ENCODE assay signal across 8 mouse cellular contexts in the genomic region with DNA sequence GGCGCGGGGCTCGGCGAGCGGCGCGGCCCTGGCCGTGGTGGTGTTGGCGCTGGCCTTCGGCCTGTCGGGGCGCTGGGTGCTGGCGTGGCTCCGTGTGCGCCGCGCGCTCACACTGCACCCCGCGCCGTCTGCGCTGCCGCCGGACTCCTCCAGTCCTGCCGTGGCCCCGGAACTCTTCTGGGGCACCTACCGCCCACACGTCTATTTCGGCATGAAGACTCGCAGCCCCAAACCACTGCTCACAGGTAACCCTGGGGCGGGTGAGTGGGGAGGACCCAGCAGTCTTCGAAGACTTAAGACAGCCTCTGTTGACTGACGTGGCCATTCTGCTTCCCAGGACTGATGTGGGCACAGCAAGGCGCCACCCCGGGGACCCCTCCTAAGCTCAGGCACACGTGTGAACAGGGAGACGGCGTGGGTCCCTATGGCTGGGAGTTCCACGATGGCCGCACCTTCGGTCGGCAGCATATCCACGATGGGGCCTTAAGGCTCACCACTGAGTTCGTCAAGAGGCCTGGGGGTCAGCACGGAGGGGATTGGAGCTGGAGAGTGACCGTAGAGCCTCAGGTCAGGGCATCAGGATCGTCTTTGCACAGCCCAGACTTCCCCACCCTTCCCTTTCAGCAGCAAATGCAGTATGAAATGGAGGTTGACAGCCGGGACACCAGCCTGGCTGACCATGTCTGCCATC. TPM values are rescaled to one million over a fixed set of nuclear protein-coding genes. Genes with fewer than 3 reads are reported as not detected.
A peak's percentile ranks its signal among the peaks of the same experiment; 100 is the strongest.
DNase-seq lines count a peak whose midpoint lies in the region; ATAC-seq and TF ChIP-seq lines count a peak whose summit lies in the region.

No protein-coding gene starts in this region.

- peaks cover 36% of the 10 kb centered on the region for H3K36me3 ChIP-seq in embryonic facial prominence, embryonic 13.5 days
- peaks cover 39% of the 10 kb centered on the region for H3K36me3 ChIP-seq in intestine, embryonic 14.5 days (ENCODE audit: control insufficient read depth, insufficient read depth, low read length)
- no peaks in the 10 kb centered on the region for H3K36me3 ChIP-seq in myocyte (ENCODE audit: control insufficient read depth, insufficient read depth)

- no peak for DNase-seq in frontal cortex, postnatal 36 days (ENCODE audit: low spot score in 2 of 2)
- DNase-seq in 3134 (ENCODE audit: extremely low read depth, insufficient read length, low spot score), result peak; percentile 65
- DNase-seq in intestine, embryonic 14.5 days (ENCODE audit: low spot score), result peak; percentile 70
- no peak for DNase-seq in adrenal gland, postnatal 25 days
- DNase-seq in layer of hippocampus, adult 18-20 months (ENCODE audit: low spot score in 2 of 2), result no peak

- no peak for TF ChIP-seq POLR2A in myocyte (IDR thresholded peaks at IDR 0.05; ENCODE audit: insufficient read length, low read depth)

- WGBS in embryonic facial prominence, embryonic 13.5 days, result 1% methylated on average over 43 of the region's 48 CpGs
- 2% methylated on average over 45 of the region's 48 CpGs for WGBS in intestine, embryonic 14.5 days

- no peaks in the 10 kb centered on the region for H3K9me3 ChIP-seq in embryonic facial prominence, embryonic 13.5 days
- H3K9me3 ChIP-seq in intestine, embryonic 14.5 days (ENCODE audit: control insufficient read depth, low read length), result no peaks in the 10 kb centered on the region

- peak overlapping the region; percentile 90 for H3ac ChIP-seq in myocyte (ENCODE audit: control insufficient read depth, insufficient read length)

- H3K9ac ChIP-seq in embryonic facial prominence, embryonic 13.5 days, result peak overlapping the region; percentile 94
- peak overlapping the region; percentile 80 for H3K9ac ChIP-seq in intestine, embryonic 14.5 days (ENCODE audit: low read length)

- peak overlapping the region; percentile 86 for H3K27ac ChIP-seq in embryonic facial prominence, embryonic 13.5 days
- H3K27ac ChIP-seq in intestine, embryonic 14.5 days (ENCODE audit: low read depth), result peak overlapping the region; percentile 76

- peak overlapping the region; percentile 91 for H3K4me3 ChIP-seq in embryonic facial prominence, embryonic 13.5 days
- peak overlapping the region; percentile 79 for H3K4me3 ChIP-seq in intestine, embryonic 14.5 days (ENCODE audit: low read depth, low read length)
- peak overlapping the region; percentile 75 for H3K4me3 ChIP-seq in myocyte

- peak overlapping the region; percentile 96 for H3K4me2 ChIP-seq in embryonic facial prominence, embryonic 13.5 days
- H3K4me2 ChIP-seq in intestine, embryonic 14.5 days (ENCODE audit: low read length), result peak overlapping the region; percentile 95
- H3K4me2 ChIP-seq in myocyte (ENCODE audit: low read depth), result peak overlapping the region; percentile 88

- peaks cover 46% of the 10 kb centered on the region for H3K4me1 ChIP-seq in embryonic facial prominence, embryonic 13.5 days
- H3K4me1 ChIP-seq in intestine, embryonic 14.5 days (replicated peaks; ENCODE audit: control insufficient read depth, insufficient read depth, low read length), result peaks cover 25% of the 10 kb centered on the region

- peak; percentile 28 for ATAC-seq in frontal cortex, adult (ENCODE audit: low TSS enrichment)
- ATAC-seq in embryonic facial prominence, embryonic 13.5 days (ENCODE audit: insufficient number of reproducible peaks, insufficient read depth, low FRiP score, low TSS enrichment, low read depth), result peak; percentile 22; the same call in 1 of the 2 replicates
- ATAC-seq in intestine, embryonic 14.5 days (replicated peaks; ENCODE audit: low FRiP score, low TSS enrichment, low read depth), result no peak; the same call in 1 of the 2 replicates

- H3K27me3 ChIP-seq in embryonic facial prominence, embryonic 13.5 days, result no peaks in the 10 kb centered on the region
- H3K27me3 ChIP-seq in intestine, embryonic 14.5 days (replicated peaks; ENCODE audit: control insufficient read depth, insufficient read depth, low read length), result no peaks in the 10 kb centered on the region
- H3K27me3 ChIP-seq in myocyte (ENCODE audit: control insufficient read depth, insufficient read depth, insufficient read length), result no peaks in the 10 kb centered on the region

- H3K79me2 ChIP-seq in myocyte (ENCODE audit: control insufficient read depth, insufficient read depth), result peaks cover 20% of the 10 kb centered on the region

TF ChIP-seq in myocyte, 11 proteins besides CTCF, POLR2A, EP300 and RAD21:
- TF ChIP-seq MYOG (IDR thresholded peaks at IDR 0.05; ENCODE audit: control insufficient read depth in 1 of 3, insufficient read depth in 1 of 3, insufficient read length in 2 of 3, low read depth in 2 of 3), result no peak
- no peak for TF ChIP-seq MYOD1 (IDR thresholded peaks at IDR 0.05; ENCODE audit: control insufficient read depth in 1 of 3, insufficient read length in 2 of 3, low read depth in 2 of 3)
- TF ChIP-seq CEBPB (IDR thresholded peaks at IDR 0.05; ENCODE audit: insufficient read depth, poor library complexity, severe bottlenecking), result no peak
- no peak for TF ChIP-seq E2F4 (IDR thresholded peaks at IDR 0.05; ENCODE audit: insufficient read depth)
- no peak for TF ChIP-seq POLR2AphosphoS2 (IDR thresholded peaks at IDR 0.05; ENCODE audit: insufficient read length, low read depth)
- no peak for TF ChIP-seq SRF (IDR thresholded peaks at IDR 0.05; ENCODE audit: control insufficient read depth, insufficient read length, low read depth)
- no peak for TF ChIP-seq TCF3 (IDR thresholded peaks at IDR 0.05; ENCODE audit: insufficient read length, low read depth)
- no peak for TF ChIP-seq USF1 (IDR thresholded peaks at IDR 0.05; ENCODE audit: low read depth)
- TF ChIP-seq REST (IDR thresholded peaks at IDR 0.05; ENCODE audit: insufficient read depth, insufficient read length), result no peak
- TF ChIP-seq TCF12 (IDR thresholded peaks at IDR 0.05; ENCODE audit: insufficient read depth, poor library complexity, severe bottlenecking), result no peak
- TF ChIP-seq MAX (IDR thresholded peaks at IDR 0.05; ENCODE audit: low read depth), result no peak
TF ChIP-seq in myocyte: peak in this region for 0.

RNA-seq across cellular contexts. Expression of a gene that starts 0.5 kb away (rescaled TPM):
- polyA plus RNA-seq in embryonic facial prominence, embryonic 13.5 days (2015; fragmentation: Nextera tagmentation; extraction: Ambion mirVana), result 45.0 and 45.6 TPM in 2 replicates
- 39.7 and 60.0 TPM in 2 replicates for polyA plus RNA-seq in intestine, embryonic 14.5 days (2014; fragmentation: Nextera tagmentation; extraction: Ambion mirVana)
- polyA plus RNA-seq in myocyte (2012; fragmentation: generic; extraction: Trizol), result 33.2 TPM
- 76.1 and 82.2 TPM in 2 replicates for total RNA-seq in adrenal gland, postnatal 25 days (2021)
- total RNA-seq in layer of hippocampus, adult 18-20 months (2021), result 10 to 100 TPM; 27.0 TPM

RNA-seq across cellular contexts. Expression of a gene that starts 5.5 kb away (rescaled TPM):
- 144 and 172 TPM in 2 replicates for polyA plus RNA-seq in embryonic facial prominence, embryonic 13.5 days (2015; fragmentation: Nextera tagmentation; extraction: Ambion mirVana)
- 83.8 and 91.2 TPM in 2 replicates for polyA plus RNA-seq in intestine, embryonic 14.5 days (2014; fragmentation: Nextera tagmentation; extraction: Ambion mirVana)
- polyA plus RNA-seq in myocyte (2012; fragmentation: generic; extraction: Trizol), result 79.6 TPM
- 92.3 and 118 TPM in 2 replicates for total RNA-seq in adrenal gland, postnatal 25 days (2021)
- 10 to 100 TPM; 47.4 to 52.5 TPM for total RNA-seq in layer of hippocampus, adult 18-20 months (2021)

RNA-seq across cellular contexts. Expression of a gene that starts 7.0 kb away (rescaled TPM):
- 137 and 151 TPM in 2 replicates for polyA plus RNA-seq in embryonic facial prominence, embryonic 13.5 days (2015; fragmentation: Nextera tagmentation; extraction: Ambion mirVana)
- 132 and 136 TPM in 2 replicates for polyA plus RNA-seq in intestine, embryonic 14.5 days (2014; fragmentation: Nextera tagmentation; extraction: Ambion mirVana)
- 177 TPM for polyA plus RNA-seq in myocyte (2012; fragmentation: generic; extraction: Trizol)
- 92.9 and 112 TPM in 2 replicates for total RNA-seq in adrenal gland, postnatal 25 days (2021)
- total RNA-seq in layer of hippocampus, adult 18-20 months (2021), result 10 to 100 TPM; 58.4 to 69.3 TPM

RNA-seq across cellular contexts. Expression of a gene that starts 9.4 kb away (rescaled TPM):
- polyA plus RNA-seq in embryonic facial prominence, embryonic 13.5 days (2015; fragmentation: Nextera tagmentation; extraction: Ambion mirVana), result 13.2 and 13.9 TPM in 2 replicates
- 13.4 and 13.8 TPM in 2 replicates for polyA plus RNA-seq in intestine, embryonic 14.5 days (2014; fragmentation: Nextera tagmentation; extraction: Ambion mirVana)
- polyA plus RNA-seq in myocyte (2012; fragmentation: generic; extraction: Trizol), result 38.3 TPM
- total RNA-seq in adrenal gland, postnatal 25 days (2021), result 24.3 and 31.3 TPM in 2 replicates
- total RNA-seq in layer of hippocampus, adult 18-20 months (2021), result 10 to 100 TPM; 28.0 to 29.5 TPM

RNA-seq across cellular contexts. Expression of a gene that starts 14.4 kb away (rescaled TPM):
- 3.3 and 3.5 TPM in 2 replicates for polyA plus RNA-seq in embryonic facial prominence, embryonic 13.5 days (2015; fragmentation: Nextera tagmentation; extraction: Ambion mirVana)
- polyA plus RNA-seq in intestine, embryonic 14.5 days (2014; fragmentation: Nextera tagmentation; extraction: Ambion mirVana), result 2.1 and 2.6 TPM in 2 replicates
- 0.96 TPM for polyA plus RNA-seq in myocyte (2012; fragmentation: generic; extraction: Trizol)
- total RNA-seq in adrenal gland, postnatal 25 days (2021), result 10.6 and 12.1 TPM in 2 replicates
- total RNA-seq in layer of hippocampus, adult 18-20 months (2021), result 1 to 10 TPM; 6.5 to 7.6 TPM

Comparison
In these comparisons a context has a peak if more than half of its experiments do, and no peak if none do; other contexts are left out.
1. DNase-seq: peak in 3134 (single experiment) and intestine, embryonic 14.5 days (single experiment); none in frontal cortex, postnatal 36 days (0 of 2), adrenal gland, postnatal 25 days (single experiment) and layer of hippocampus, adult 18-20 months (0 of 2).
2. Peak in every context shown above with its lines, with median percentiles within 50 percentile points of each other: H3K4me2 ChIP-seq and H3K4me3 ChIP-seq.